Mouse (Mus musculus) colon, adult 2 months (tissue): ENCODE data around the gene Col4a6. TPM values are rescaled to one million over a fixed set of nuclear protein-coding genes. Genes with fewer than 3 reads are reported as not detected.

Experiments used
- polyA plus RNA-seq: library from polyadenylated mRNA; depleted of rRNA; stranded (reverse); fragments of >200 nt; gene quantifications from 2 replicates; pipeline ENCODE4 v1.2.3, GENCODE M21; 2012; rRNA removed

The Col4a6 gene
- 2.7 and 2.8 TPM in 2 replicates for polyA plus RNA-seq

DNA sequence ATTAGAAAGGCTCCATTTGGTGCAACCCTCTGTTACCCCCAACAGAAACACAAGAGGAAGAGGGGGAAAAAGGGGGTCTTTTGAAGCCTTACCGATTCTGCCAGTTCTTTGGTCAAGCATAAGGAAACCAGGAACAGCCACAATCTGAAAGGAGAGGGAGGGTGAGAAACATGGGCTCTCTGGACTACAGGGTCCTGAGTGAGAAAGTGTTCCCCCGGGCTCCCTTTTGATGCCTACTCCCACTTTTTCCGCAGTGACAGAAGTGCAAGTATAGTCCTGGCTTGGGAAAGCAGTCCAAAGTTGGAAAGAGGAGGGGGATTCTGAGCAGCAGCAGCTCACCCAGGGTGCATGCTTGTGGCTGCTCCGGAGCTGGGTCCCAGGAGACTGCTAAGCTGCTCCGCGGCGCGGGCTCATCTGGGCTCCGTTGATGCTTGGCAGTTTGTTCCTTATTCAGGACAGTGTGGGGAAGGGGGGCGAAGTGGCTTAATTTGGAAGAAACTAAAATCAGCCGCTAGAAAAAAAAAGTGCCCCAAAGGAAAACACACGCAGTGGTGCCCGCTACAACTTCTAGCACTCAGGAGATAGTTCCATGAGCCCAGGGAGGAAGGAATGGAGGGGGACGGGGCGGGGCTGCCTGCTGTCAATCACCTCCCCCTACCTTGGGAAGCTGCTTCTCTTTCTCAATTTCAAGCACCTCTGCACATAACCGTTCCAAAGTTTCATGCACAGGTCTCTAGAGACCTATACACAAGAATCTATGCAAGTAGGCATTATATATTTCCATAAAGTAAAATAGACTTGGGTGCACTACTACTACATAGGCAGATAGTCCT, at the start of gene Col4a6:
Col4a6 (minus strand) TSS at position 607 of the 833 bp plus-strand sequence.

DNA sequence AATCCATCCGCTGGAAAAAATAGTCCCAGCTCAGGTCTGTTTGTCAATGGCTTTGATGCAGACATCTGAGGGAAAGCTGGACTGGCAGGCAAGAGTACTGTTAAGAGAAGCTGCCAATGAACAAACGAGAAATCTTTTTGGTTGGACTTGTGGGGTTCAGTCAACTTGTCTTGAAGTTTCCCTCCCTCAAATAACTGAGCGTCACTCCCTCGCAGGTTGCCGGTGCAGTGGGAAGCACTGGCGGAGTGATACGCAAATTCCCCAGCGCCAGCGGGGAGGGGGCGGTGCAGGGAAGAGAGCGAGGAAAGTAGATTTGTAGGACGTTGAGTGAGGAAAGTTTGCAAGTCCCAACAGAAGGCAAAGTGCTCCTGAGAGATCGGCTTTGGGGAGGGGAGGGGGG, 1.2 kb upstream of the Col4a6 start, which contains the start of gene Col4a5:
Col4a5 (plus strand) TSS at position 276 of the 400 bp plus-strand sequence.

Other genes with a start within 250 kb of the Col4a6 start
- 5.3 and 5.6 TPM in 2 replicates for gene Col4a5, start 1.3 kb upstream of the Col4a6 start, polyA plus RNA-seq